Comparison of ENCODE assay signal across 13 mouse cellular contexts in the genomic region with DNA sequence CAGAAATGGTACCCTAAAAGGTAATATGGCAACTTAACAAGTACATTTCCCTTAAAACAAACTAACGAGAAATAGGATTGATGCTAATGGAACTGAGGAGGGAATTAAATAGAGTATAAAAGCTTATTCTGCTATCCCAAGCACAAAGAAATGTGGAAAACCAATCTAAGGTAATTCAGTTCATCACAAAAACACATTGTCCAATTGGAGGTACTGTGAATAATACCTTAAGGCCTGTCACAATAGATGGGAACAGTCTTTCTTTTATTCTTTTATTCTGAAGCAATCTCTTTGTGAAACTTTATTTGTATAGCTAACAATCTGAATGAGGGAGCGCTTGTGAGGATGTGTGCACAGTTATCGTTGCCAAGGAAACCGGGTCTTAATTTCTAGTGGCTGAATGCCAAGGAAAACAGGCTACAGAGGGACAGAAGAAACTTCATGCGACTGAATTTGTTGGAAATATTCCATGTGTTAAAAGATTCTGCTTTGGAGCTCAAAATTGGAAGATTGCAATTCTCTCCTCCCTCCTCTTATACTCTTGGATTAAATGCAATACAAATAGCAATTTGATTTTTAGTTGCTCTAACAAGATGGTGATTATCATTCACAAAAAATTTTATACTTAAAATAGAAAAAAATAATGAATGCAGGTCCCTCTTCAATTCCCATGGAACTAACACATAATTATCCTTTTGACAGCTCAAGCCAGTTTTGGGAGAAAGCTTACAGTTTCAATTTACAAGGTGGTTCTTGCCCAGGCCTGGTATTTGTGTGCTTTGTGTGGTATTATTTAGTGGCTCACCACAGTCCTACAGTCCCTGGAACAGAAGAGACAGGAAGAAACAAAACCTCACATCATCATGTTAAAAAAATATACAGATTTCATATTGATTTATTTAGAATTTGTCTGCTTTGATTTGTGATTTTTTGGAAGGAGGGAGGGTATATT.
DNase-seq lines count a peak whose midpoint lies in the region; ATAC-seq and TF ChIP-seq lines count a peak whose summit lies in the region.
"Had no signal": no experiment of that assay in that cellular context is flagged by ENCODE, and none has a peak within 500 bp of the region (broad histone marks: within the 10 kb centered on the region; RNA-seq: fewer than 3 reads in every experiment).

No protein-coding gene starts in this region.

- no peak overlapping the region for H3K9ac ChIP-seq in neural tube, embryonic 11.5 days (ENCODE audit: low read length)
- H3K9ac ChIP-seq in forebrain, embryonic 13.5 days, result no peak overlapping the region
- H3K9ac ChIP-seq in stomach, embryonic 16.5 days (ENCODE audit: low read length), result no peak overlapping the region
- H3K9ac ChIP-seq in heart, adult 2 months (ENCODE audit: low read depth, low read length), result no peak overlapping the region

- intact Hi-C loops in heart, adult 2 months (cut with DNase I), result no loop called here

- H3K36me3 ChIP-seq in neural tube, embryonic 11.5 days (ENCODE audit: control insufficient read depth, insufficient read depth, low read length), result no peaks in the 10 kb centered on the region
- no peaks in the 10 kb centered on the region for H3K36me3 ChIP-seq in forebrain, embryonic 13.5 days (ENCODE audit: poor library complexity, severe bottlenecking)
- no peaks in the 10 kb centered on the region for H3K36me3 ChIP-seq in stomach, embryonic 16.5 days (ENCODE audit: control insufficient read depth, insufficient read depth, low read length)
- H3K36me3 ChIP-seq in heart, adult 2 months (ENCODE audit: control insufficient read depth, insufficient read depth, low read length), result no peaks in the 10 kb centered on the region
- H3K36me3 ChIP-seq: limb, embryonic 10.5 days had no signal

- no peak for TF ChIP-seq EP300 in heart, adult 2 months (IDR thresholded peaks at IDR 0.05; ENCODE audit: insufficient read depth, low read depth, low read length)

- peak; percentile 52 for DNase-seq in neural tube, embryonic 11.5 days (ENCODE audit: low spot score)
- DNase-seq in neural tube, embryonic 10.5 days (ENCODE audit: extremely low spot score, low spot score), result no peak
- peak; percentile 37 for DNase-seq in layer of hippocampus, adult 9-11 months
- no peak for DNase-seq in heart, adult 2 months
- DNase-seq in urinary bladder, adult 18-20 months (ENCODE audit: low spot score in 2 of 2), result no peak
- DNase-seq: cerebellum, postnatal 36 days; gastrocnemius, adult 2 months; right cerebral cortex, postnatal 14 days; thymus, postnatal 4 days had no signal

- peak; percentile 54 for ATAC-seq in neural tube, embryonic 11.5 days (ENCODE audit: insufficient read depth, low FRiP score, low TSS enrichment)
- ATAC-seq in forebrain, embryonic 13.5 days, result peak; percentile 97
- ATAC-seq in stomach, embryonic 16.5 days (ENCODE audit: insufficient read depth, low FRiP score), result peak; percentile 68; the same call in 1 of the 2 replicates
- ATAC-seq in cerebellum, adult (ENCODE audit: insufficient number of reproducible peaks, low FRiP score, low TSS enrichment), result no peak

- no peaks in the 10 kb centered on the region for H3K27me3 ChIP-seq in neural tube, embryonic 11.5 days (ENCODE audit: control insufficient read depth, insufficient read depth, low read length)
- H3K27me3 ChIP-seq in forebrain, embryonic 13.5 days, result no peaks in the 10 kb centered on the region
- H3K27me3 ChIP-seq in stomach, embryonic 16.5 days (ENCODE audit: control insufficient read depth, insufficient read depth, low read length), result no peaks in the 10 kb centered on the region
- no peaks in the 10 kb centered on the region for H3K27me3 ChIP-seq in heart, adult 2 months (ENCODE audit: control insufficient read depth, insufficient read depth, low read length)

- H3K4me2 ChIP-seq in neural tube, embryonic 11.5 days (ENCODE audit: low read depth), result no peak overlapping the region
- no peak overlapping the region for H3K4me2 ChIP-seq in forebrain, embryonic 13.5 days
- H3K4me2 ChIP-seq in stomach, embryonic 16.5 days (ENCODE audit: low read depth, low read length), result no peak overlapping the region

- no peaks in the 10 kb centered on the region for H3K9me3 ChIP-seq in neural tube, embryonic 11.5 days (ENCODE audit: control insufficient read depth, low read length)
- H3K9me3 ChIP-seq in forebrain, embryonic 13.5 days (replicated peaks), result no peaks in the 10 kb centered on the region
- no peaks in the 10 kb centered on the region for H3K9me3 ChIP-seq in stomach, embryonic 16.5 days (replicated peaks; ENCODE audit: control insufficient read depth, low read length)
- H3K9me3 ChIP-seq: limb, embryonic 10.5 days had no signal

- H3K27ac ChIP-seq in neural tube, embryonic 11.5 days (ENCODE audit: low read depth, low read length), result no peak overlapping the region
- H3K27ac ChIP-seq in forebrain, embryonic 13.5 days, result peak overlapping the region; percentile 76
- H3K27ac ChIP-seq in stomach, embryonic 16.5 days (ENCODE audit: low read length), result no peak overlapping the region
- no peak overlapping the region for H3K27ac ChIP-seq in heart, adult 2 months
- H3K27ac ChIP-seq: gastrocnemius, adult 2 months; limb, embryonic 10.5 days had no signal

- H3K79me2 ChIP-seq in heart, adult 2 months (replicated peaks; ENCODE audit: control insufficient read depth, insufficient read depth, low read length), result no peaks in the 10 kb centered on the region

- no peak overlapping the region for H3K4me3 ChIP-seq in neural tube, embryonic 11.5 days (ENCODE audit: low read depth, low read length)
- no peak overlapping the region for H3K4me3 ChIP-seq in forebrain, embryonic 13.5 days
- no peak overlapping the region for H3K4me3 ChIP-seq in stomach, embryonic 16.5 days (replicated peaks; ENCODE audit: low read length)
- H3K4me3 ChIP-seq in heart, adult 2 months, result no peak overlapping the region
- H3K4me3 ChIP-seq: gastrocnemius, adult 2 months; limb, embryonic 10.5 days had no signal

- H3K4me1 ChIP-seq in neural tube, embryonic 11.5 days (ENCODE audit: control insufficient read depth, insufficient read depth, low read length), result no peaks in the 10 kb centered on the region
- peaks cover 16% of the 10 kb centered on the region for H3K4me1 ChIP-seq in forebrain, embryonic 13.5 days
- no peaks in the 10 kb centered on the region for H3K4me1 ChIP-seq in stomach, embryonic 16.5 days (ENCODE audit: control insufficient read depth, insufficient read depth, low read length)
- no peaks in the 10 kb centered on the region for H3K4me1 ChIP-seq in heart, adult 2 months (ENCODE audit: control insufficient read depth, insufficient read depth, low read length)
- H3K4me1 ChIP-seq: limb, embryonic 10.5 days had no signal

- TF ChIP-seq POLR2A in heart, adult 2 months (IDR thresholded peaks at IDR 0.05; ENCODE audit: insufficient read depth, low read depth, low read length), result no peak

- 44% methylated on average over 5 of the region's 5 CpGs for WGBS in neural tube, embryonic 11.5 days
- under 1% methylated on average over 5 of the region's 5 CpGs for WGBS in forebrain, embryonic 13.5 days
- 54% methylated on average over 5 of the region's 5 CpGs for WGBS in stomach, embryonic 16.5 days
- 41% methylated on average over 5 of the region's 5 CpGs for WGBS in heart, adult 2 months

- TF ChIP-seq CTCF in heart, adult 2 months (IDR thresholded peaks at IDR 0.05), result no peak

Comparison
In these comparisons a context has a peak if more than half of its experiments do, and no peak if none do; other contexts are left out.
1. DNase-seq: peak in neural tube, embryonic 11.5 days (single experiment) and layer of hippocampus, adult 9-11 months (single experiment); none in neural tube, embryonic 10.5 days (single experiment), heart, adult 2 months (0 of 2) and urinary bladder, adult 18-20 months (0 of 2).